Mouse (Mus musculus): ENCODE data around the gene Pofut1. TPM values are rescaled to one million over a fixed set of nuclear protein-coding genes. Genes with fewer than 3 reads are reported as not detected.

The Pofut1 gene
- 17.5 and 19.9 TPM in 2 replicates for polyA plus RNA-seq (2012; rRNA removed)

DNA sequence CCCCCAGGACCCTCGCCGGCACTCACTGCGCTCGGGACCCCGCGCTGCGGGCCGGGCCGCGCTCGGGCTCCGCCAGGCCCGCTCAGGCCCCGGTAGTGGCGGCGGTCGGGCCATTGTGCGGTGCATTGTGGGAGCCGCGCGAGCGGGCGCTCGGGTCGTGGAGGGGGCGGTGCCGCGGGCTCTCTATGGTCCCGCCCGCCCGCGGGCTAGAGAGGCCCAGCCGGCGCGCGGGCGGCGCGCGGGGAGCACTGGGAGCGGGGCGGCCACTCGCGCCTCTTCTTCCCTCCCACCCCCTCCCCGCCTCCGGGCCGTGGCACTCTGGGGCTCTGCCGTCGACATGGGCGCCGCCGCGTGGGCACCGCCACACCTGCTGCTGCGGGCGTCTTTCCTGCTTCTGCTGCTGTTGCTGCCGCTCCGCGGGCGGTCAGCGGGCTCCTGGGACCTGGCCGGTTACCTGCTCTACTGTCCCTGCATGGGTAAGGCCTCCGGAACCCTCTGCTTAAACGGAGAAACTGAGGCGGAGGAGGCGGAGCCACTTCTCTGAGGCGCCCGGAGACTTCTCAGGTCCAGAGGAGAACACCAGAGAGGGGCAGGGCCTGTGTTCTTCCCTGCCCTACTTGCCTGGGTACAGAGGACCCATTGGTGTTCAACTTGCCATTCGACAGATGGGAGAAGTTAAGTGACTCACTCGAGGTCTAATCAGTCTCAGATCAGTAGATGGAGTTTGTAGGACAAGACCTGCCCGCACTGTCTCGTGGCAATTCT, at the start of gene Pofut1, which contains the start of gene Plagl2:
Gene Pofut1 (plus strand): TSS at position 284 of the 765 bp plus-strand sequence.
Gene Plagl2 (minus strand): TSS at position 177 of the 765 bp plus-strand sequence.
- Histone ChIP-seq H3K27me3 (replicated peaks; ENCODE audit: control insufficient read depth, insufficient read depth, low read length) (no peaks in the 10 kb centered on the region), H3K4me3 (ENCODE audit: insufficient read depth, low read depth, low read length) (peak within 1 kb of the TSS; percentile 98), H3K36me3 (ENCODE audit: control insufficient read depth, insufficient read depth, low read length) (no peaks in the 10 kb centered on the region; the same call in 1 of the 2 replicates), H3K27ac (ENCODE audit: insufficient read depth, low read depth, low read length) (peak within 1 kb of the TSS; percentile 75), H3K4me1 (ENCODE audit: control insufficient read depth, insufficient read depth, low read length) (peaks cover 4% of the 10 kb centered on the region; the same call in 1 of the 2 replicates)
- under 1% methylated on average over 63 of the region's 72 CpGs for WGBS
- TF ChIP-seq CTCF (conservative IDR thresholded peaks at IDR 0.05; ENCODE audit: insufficient read depth, insufficient read length, low read depth, low read length) (0 out of 2 replicates have a peak, but pooled peaks have one; percentile 21), POLR2A (IDR thresholded peaks at IDR 0.05; ENCODE audit: low read depth, low read length) (no peak)
- peak; percentile 94 for DNase-seq

GRCm38 (mm10) chr2:153194255-153194654, 47.1 kb upstream of the Pofut1 start:
- no peak for TF ChIP-seq POLR2A (IDR thresholded peaks at IDR 0.05; ENCODE audit: low read depth, low read length)
- no peak for TF ChIP-seq CTCF (conservative IDR thresholded peaks at IDR 0.05; ENCODE audit: insufficient read depth, insufficient read length, low read depth, low read length)
- no peak overlapping the region for H3K4me3 ChIP-seq (ENCODE audit: insufficient read depth, low read depth, low read length)
- no peaks in the 10 kb centered on the region for H3K27me3 ChIP-seq (replicated peaks; ENCODE audit: control insufficient read depth, insufficient read depth, low read length)
- no peaks in the 10 kb centered on the region for H3K4me1 ChIP-seq (ENCODE audit: control insufficient read depth, insufficient read depth, low read length)
- no peaks in the 10 kb centered on the region; the same call in 1 of the 2 replicates for H3K36me3 ChIP-seq (ENCODE audit: control insufficient read depth, insufficient read depth, low read length)
- DNase-seq, result no peak
- H3K27ac ChIP-seq (ENCODE audit: insufficient read depth, low read depth, low read length), result no peak overlapping the region
- WGBS, result 99% methylated on average over 3 of the region's 3 CpGs

DNA sequence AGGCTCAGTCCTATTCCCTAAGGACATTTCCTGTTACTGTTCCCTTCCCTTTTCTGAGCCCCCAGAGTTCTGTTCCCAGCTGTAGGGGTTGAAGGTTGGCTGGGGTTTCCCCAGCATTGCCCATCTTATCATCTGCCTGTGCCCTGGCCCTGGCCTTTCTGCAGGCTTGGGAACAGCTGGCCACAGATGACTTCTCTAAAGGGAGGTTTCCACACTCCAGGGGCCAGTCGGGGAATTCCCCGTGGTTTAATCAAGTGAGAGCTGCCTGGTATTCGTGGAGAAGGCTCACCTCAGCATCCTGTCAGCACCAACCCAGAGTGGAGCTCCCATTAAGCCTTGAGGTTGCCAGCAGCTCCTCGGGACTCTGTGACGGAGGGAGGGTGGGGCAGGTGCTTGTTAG, 42.8 kb upstream of the Pofut1 start:
- DNase-seq, result no peak
- Histone ChIP-seq H3K36me3 (ENCODE audit: control insufficient read depth, insufficient read depth, low read length) (no peaks in the 10 kb centered on the region; the same call in 1 of the 2 replicates), H3K27ac (ENCODE audit: insufficient read depth, low read depth, low read length) (no peak overlapping the region), H3K4me1 (ENCODE audit: control insufficient read depth, insufficient read depth, low read length) (no peaks in the 10 kb centered on the region), H3K27me3 (replicated peaks; ENCODE audit: control insufficient read depth, insufficient read depth, low read length) (no peaks in the 10 kb centered on the region), H3K4me3 (ENCODE audit: insufficient read depth, low read depth, low read length) (no peak overlapping the region)
- 66% methylated on average over 5 of the region's 5 CpGs for WGBS
- TF ChIP-seq CTCF (conservative IDR thresholded peaks at IDR 0.05; ENCODE audit: insufficient read depth, insufficient read length, low read depth, low read length), result no peak
- TF ChIP-seq POLR2A (IDR thresholded peaks at IDR 0.05; ENCODE audit: low read depth, low read length), result no peak

- DNase-seq, result peak; percentile 8
- no peaks in the 10 kb centered on the region for H3K27me3 ChIP-seq (replicated peaks; ENCODE audit: control insufficient read depth, insufficient read depth, low read length)
- no peak overlapping the region for H3K4me3 ChIP-seq (ENCODE audit: insufficient read depth, low read depth, low read length)
- H3K27ac ChIP-seq (ENCODE audit: insufficient read depth, low read depth, low read length), result no peak overlapping the region
- no peak for TF ChIP-seq CTCF (conservative IDR thresholded peaks at IDR 0.05; ENCODE audit: insufficient read depth, insufficient read length, low read depth, low read length)
- TF ChIP-seq POLR2A (IDR thresholded peaks at IDR 0.05; ENCODE audit: low read depth, low read length), result no peak
- no peaks in the 10 kb centered on the region for H3K4me1 ChIP-seq (ENCODE audit: control insufficient read depth, insufficient read depth, low read length)
- WGBS, result 84% methylated on average over 2 of the region's 2 CpGs
- H3K36me3 ChIP-seq (ENCODE audit: control insufficient read depth, insufficient read depth, low read length), result no peaks in the 10 kb centered on the region; the same call in 1 of the 2 replicates
Measured at GRCm38 (mm10) chr2:153199114-153199513, 42.2 kb upstream of the Pofut1 start.

GRCm38 (mm10) chr2:153202766-153203165, 38.6 kb upstream of the Pofut1 start:
- no peaks in the 10 kb centered on the region for H3K4me1 ChIP-seq (ENCODE audit: control insufficient read depth, insufficient read depth, low read length)
- no peak for DNase-seq
- H3K36me3 ChIP-seq (ENCODE audit: control insufficient read depth, insufficient read depth, low read length), result no peaks in the 10 kb centered on the region; the same call in 1 of the 2 replicates
- no peak overlapping the region for H3K27ac ChIP-seq (ENCODE audit: insufficient read depth, low read depth, low read length)
- no peaks in the 10 kb centered on the region for H3K27me3 ChIP-seq (replicated peaks; ENCODE audit: control insufficient read depth, insufficient read depth, low read length)
- no peak overlapping the region for H3K4me3 ChIP-seq (ENCODE audit: insufficient read depth, low read depth, low read length)
- TF ChIP-seq POLR2A (IDR thresholded peaks at IDR 0.05; ENCODE audit: low read depth, low read length), result no peak
- TF ChIP-seq CTCF (conservative IDR thresholded peaks at IDR 0.05; ENCODE audit: insufficient read depth, insufficient read length, low read depth, low read length), result no peak
- WGBS, result 89% methylated on average over 1 of the region's 1 CpGs

DNA sequence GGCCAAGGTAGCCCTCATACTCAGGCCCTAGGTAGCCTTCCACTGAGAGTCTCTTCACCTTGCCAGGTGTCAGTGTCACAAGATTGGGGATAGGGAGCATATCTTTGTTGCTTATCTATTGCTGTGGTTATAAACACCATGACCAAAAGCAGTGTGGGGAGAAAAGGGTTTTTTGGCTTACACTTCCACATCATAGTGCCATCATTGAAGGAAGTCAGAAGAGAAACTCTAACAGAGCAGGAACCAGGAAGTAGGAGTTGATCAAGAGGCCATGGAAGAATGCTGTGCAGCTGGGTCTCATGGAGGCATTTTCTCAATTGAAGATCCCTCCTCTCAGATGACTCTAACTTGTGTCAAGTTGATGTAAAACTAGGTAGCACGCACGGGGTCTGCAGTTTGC, 33.2 kb upstream of the Pofut1 start:
- TF ChIP-seq CTCF (conservative IDR thresholded peaks at IDR 0.05; ENCODE audit: insufficient read depth, insufficient read length, low read depth, low read length), result no peak
- no peak for TF ChIP-seq POLR2A (IDR thresholded peaks at IDR 0.05; ENCODE audit: low read depth, low read length)
- no peaks in the 10 kb centered on the region for H3K36me3 ChIP-seq (ENCODE audit: control insufficient read depth, insufficient read depth, low read length)
- 91% methylated on average over 2 of the region's 2 CpGs for WGBS
- H3K27me3 ChIP-seq (replicated peaks; ENCODE audit: control insufficient read depth, insufficient read depth, low read length), result no peaks in the 10 kb centered on the region
- no peak overlapping the region for H3K27ac ChIP-seq (ENCODE audit: insufficient read depth, low read depth, low read length)
- no peak overlapping the region for H3K4me3 ChIP-seq (ENCODE audit: insufficient read depth, low read depth, low read length)
- no peak for DNase-seq
- H3K4me1 ChIP-seq (ENCODE audit: control insufficient read depth, insufficient read depth, low read length), result no peaks in the 10 kb centered on the region

DNA sequence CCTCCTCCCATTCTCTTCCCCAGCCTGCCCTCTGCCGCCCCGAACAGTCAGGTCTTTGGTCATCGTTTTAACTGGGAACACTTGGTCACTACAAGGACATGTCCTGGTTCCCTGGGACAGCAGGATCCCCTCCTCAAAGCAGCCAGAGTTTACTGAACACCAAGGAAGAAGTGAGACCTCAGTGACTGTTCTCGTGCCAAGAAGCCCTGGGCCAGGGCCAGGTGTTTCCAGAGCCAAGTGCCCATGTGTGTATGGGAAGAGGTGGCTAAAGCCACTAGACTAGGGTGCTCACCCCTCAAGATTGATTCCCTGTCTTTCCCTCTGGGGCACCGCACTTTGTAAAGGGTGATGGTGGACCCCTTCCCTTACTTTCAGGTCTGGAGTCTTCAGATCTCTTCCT, 32.0 kb upstream of the Pofut1 start:
- no peak overlapping the region for H3K4me3 ChIP-seq (ENCODE audit: insufficient read depth, low read depth, low read length)
- H3K27me3 ChIP-seq (replicated peaks; ENCODE audit: control insufficient read depth, insufficient read depth, low read length), result no peaks in the 10 kb centered on the region
- H3K4me1 ChIP-seq (ENCODE audit: control insufficient read depth, insufficient read depth, low read length), result no peaks in the 10 kb centered on the region
- H3K36me3 ChIP-seq (ENCODE audit: control insufficient read depth, insufficient read depth, low read length), result no peaks in the 10 kb centered on the region
- no peak for TF ChIP-seq CTCF (conservative IDR thresholded peaks at IDR 0.05; ENCODE audit: insufficient read depth, insufficient read length, low read depth, low read length)
- TF ChIP-seq POLR2A (IDR thresholded peaks at IDR 0.05; ENCODE audit: low read depth, low read length), result no peak
- 81% methylated on average over 5 of the region's 5 CpGs for WGBS
- no peak for DNase-seq
- no peak overlapping the region for H3K27ac ChIP-seq (ENCODE audit: insufficient read depth, low read depth, low read length)

Measured in kidney, adult 2 months (tissue).